Mouse (Mus musculus): ENCODE measurements around the gene Bcl9l.

Bcl9l gene

GRCm38 (mm10) chr9:44497624-44498377 is 15.2 kb downstream of the Bcl9l start:
- peak; percentile 88 for DNase-seq (ENCODE audit: low read depth, low spot score)

GRCm38 (mm10) chr9:44498421-44499355 is 16.1 kb downstream of the Bcl9l start:
- peak; percentile 79 for DNase-seq (ENCODE audit: low read depth, low spot score)

- DNase-seq (ENCODE audit: low read depth, low spot score): no peak
These were observed 16.9 kb downstream of the Bcl9l start for GRCm38 (mm10) chr9:44499356-44500162.

GRCm38 (mm10) chr9:44500163-44500533 is 17.5 kb downstream of the Bcl9l start:
- DNase-seq (ENCODE audit: low read depth, low spot score): no peak

DNA sequence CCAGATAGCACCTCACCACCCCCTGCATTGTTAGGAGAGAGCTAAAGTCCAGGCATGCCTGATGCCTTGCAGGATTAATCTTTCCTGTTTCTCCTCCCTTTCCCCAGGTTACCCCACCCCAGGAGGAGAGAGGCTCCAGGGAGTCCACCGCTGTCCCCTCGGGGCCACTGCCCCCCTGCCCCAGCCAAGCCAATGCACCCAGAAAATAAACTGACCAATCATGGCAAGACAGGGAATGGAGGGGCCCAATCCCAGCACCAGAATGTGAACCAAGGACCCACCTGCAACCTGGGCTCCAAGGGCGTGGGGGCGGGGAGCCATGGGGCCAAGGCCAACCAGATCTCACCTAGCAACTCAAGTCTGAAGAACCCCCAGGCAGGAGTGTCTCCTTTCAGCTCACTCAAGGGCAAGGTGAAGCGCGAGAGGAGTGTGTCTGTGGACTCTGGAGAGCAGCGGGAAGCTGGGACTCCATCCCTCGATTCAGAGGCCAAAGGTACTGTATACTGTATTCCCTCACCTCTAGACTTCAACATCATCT is 18.1 kb downstream of the Bcl9l start:
- DNase-seq (ENCODE audit: low read depth, low spot score): no peak

DNA sequence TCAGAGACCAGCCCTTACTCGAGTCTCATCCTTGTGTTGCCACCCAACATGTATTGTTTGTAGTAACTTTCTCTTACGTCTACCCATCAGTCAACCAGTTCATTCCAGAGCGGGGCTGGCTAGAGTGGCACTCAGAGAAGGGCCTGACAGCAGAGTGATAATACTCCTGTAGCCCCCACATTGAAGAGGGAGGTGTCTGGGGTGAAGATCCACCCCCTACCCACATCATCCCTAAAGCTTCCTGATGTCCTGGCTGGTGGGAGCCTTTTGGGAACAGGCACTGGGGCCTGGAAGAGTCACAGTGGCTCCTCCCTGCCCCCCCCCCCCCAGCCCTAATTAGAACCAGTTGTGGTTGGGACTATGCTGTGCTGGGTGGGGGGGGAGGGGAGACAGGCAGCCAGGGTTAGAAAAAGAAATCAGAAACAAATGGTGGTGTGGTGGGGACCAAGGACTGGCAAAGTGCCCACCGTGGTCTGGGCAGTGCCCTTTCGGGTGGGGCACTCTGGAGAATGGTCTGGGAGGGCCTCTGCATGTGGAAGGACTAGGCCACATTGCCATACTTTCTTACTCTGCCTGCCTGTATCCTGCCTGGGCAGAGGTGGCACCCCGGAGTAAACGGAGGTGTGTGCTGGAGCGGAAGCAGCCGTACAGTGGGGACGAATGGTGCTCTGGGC is 18.7 kb downstream of the Bcl9l start:
- no peak for DNase-seq (ENCODE audit: low read depth, low spot score)

DNA sequence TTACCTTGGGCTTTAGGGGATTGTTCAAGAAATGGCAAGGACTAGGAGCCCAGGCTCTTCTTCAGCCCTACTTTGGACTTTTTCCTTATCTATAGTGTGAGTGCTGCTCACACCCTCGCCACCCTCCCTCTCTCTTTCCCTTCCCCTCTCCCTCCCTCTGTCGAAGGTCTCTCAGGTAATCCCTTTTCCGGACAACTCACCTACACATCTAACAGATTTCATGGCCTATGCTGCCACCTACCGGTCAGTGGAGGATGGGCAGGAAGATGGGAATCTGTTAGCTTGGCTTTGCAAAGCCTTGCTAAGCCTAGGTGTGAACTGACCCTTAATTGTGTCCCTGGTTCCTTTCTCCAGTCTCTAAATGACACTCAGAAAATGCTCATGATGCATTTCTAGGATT is 19.4 kb downstream of the Bcl9l start:
- DNase-seq (ENCODE audit: low read depth, low spot score): peak; percentile 84

DNA sequence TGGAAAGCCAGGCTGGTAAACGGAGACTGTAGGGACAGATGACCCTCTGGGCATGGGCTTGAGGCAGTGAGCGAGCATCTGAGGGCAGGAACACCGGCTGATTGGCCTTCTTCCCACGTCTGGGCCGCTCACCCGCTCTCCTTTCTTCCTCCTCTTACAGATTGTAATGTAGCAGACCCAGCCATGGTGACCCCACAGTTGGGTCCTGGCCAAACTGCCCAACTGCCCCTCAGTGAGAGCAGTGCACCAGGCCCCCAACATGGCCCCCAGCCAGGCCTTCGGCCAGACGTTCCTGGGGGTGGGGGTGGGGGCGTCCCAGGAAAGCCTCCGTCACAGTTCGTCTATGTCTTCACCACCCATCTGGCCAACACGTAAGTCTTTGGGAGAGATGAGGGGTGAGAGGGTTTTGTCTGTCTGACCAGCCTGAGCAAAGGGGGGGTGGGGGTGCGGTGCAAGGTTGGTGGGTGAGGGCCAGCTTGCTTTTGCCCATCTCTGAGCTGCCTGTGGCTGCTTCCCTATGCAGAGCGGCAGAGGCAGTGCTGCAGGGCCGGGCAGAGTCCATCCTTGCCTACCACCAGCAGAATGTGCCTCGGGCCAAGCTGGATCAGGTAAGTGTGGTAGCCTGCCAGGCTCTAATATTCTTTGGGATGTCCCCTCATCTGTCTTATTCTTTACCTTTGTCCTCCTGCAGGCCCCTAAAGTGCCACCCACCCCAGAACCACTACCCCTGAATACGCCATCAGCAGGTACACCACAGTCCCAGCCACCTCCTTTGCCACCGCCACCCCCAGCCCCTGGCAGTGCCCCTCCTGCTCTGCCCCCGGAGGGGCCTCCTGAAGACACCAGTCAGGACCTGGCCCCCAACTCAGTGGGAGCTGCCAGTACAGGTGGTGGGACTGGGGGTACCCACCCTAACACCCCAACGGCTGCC is 22.5 kb downstream of the Bcl9l start:
- DNase-seq (ENCODE audit: low read depth, low spot score): no peak

- DNase-seq (ENCODE audit: low read depth, low spot score): no peak
These were observed 23.3 kb downstream of the Bcl9l start for GRCm38 (mm10) chr9:44505824-44506467.

DNA sequence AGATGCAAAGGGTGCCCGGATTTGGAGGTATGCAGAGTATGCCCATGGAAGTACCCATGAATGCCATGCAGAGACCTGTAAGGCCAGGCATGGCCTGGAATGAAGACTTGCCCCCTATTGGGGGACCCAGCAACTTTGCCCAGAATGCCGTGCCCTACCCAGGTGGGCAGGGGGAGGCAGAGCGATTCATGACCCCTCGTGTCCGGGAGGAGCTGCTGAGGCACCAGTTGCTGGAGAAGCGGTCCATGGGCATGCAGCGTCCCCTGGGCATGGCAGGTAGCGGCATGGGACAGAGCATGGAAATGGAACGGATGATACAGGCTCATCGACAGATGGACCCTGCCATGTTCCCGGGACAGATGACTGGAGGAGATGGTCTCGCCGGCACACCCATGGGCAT is 23.9 kb downstream of the Bcl9l start:
- DNase-seq (ENCODE audit: low read depth, low spot score): no peak

- DNase-seq (ENCODE audit: low read depth, low spot score): no peak
These were observed 24.7 kb downstream of the Bcl9l start for GRCm38 (mm10) chr9:44507345-44507744.

DNA sequence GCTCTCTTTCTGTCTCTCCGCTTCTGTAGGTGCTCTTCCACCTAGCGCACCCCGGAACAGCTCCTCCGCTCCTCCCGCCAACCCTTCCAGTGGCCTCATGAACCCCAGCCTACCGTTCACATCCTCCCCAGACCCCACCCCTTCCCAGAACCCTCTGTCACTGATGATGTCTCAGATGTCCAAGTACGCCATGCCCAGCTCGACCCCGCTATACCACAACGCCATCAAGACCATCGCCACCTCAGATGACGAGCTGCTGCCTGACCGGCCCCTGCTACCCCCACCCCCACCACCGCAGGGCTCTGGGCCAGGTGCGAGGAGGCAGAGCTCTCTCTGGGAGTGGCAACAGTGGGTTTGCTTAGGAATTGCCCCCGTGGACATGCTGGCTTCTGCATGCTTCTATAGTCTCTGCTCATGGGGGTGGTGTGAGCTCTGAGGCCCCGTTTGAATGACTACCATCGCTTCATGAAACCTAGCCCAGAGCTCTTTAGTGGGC is 25.5 kb downstream of the Bcl9l start:
- no peak for DNase-seq (ENCODE audit: low read depth, low spot score)

GRCm38 (mm10) chr9:44508721-44509486 is 26.3 kb downstream of the Bcl9l start:
- no peak for DNase-seq (ENCODE audit: low read depth, low spot score)

- DNase-seq (ENCODE audit: low read depth, low spot score): peak; percentile 77
These were observed 27.1 kb downstream of the Bcl9l start for GRCm38 (mm10) chr9:44509487-44510354.

DNA sequence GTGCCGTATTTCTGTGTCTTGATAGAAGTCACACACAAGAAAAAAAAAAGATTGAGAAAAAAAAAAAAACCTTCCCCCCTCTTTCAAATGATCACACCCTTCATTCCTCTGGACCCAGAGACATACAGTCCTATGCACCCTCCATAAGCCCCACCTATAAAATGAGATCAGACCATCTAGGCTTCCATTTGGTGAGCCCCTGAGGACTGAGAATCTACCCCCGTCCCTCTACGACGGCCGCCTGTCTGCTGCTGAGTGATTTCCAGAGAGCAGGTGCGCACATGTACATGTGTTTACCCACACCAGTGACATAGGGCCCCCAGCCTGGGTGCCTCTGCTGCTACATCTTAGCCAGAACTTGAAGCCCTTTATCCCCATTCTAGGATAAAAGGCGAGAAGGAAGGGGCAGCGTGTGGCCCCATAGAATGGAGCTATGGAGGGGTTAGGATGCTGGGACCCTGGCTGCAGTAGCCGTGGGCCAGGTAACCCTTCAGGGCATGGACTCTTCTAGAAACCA is 27.8 kb downstream of the Bcl9l start:
- DNase-seq (ENCODE audit: low read depth, low spot score): no peak

DNA sequence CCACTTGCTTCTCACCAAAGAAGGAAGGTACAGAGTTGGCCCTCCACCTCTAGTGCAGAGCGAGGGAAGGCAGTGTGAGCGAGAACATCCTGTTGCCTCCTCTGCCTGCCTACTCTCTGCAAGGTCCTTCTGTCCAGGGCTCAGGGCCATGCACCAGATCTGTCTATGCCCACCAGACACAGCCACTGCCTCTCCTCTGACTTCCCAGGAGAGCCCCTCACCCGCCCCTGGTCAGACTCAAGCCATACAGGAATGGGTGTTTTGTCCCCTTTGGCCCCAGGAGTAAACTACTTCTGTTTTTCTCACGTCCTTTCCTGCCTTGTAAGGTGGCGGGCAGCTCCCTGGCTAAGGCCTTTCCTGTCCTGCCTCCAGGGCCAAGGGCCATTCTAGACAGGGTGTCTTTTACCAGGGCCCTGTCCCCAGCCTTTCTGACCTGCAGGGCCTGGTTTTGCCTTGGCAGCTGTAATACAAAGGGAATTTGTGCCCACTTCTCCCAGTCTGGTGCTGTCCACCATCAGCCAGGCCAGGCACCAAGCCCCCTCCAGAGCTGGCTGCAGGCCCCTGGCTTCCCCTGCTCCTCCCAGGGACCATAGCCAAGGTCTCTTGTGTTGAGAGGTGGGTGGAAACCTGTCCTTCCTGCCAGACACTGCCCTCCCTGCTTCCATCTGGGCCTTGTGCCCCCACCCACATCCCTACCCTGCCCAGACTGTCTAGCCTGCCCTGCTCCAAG is 28.4 kb downstream of the Bcl9l start:
- DNase-seq (ENCODE audit: low read depth, low spot score): no peak
